Mouse (Mus musculus) neutrophil, adult 5-6 weeks (primary cell): ENCODE results near the gene Ctps2. TPM values are rescaled to one million over a fixed set of nuclear protein-coding genes. Genes with fewer than 3 reads are reported as not detected.
"Not testable (repeated sequence)": the region's sequence is repeated elsewhere in the genome, so short reads cannot be mapped to it uniquely, and the experiment has no call there.

Experiments used
- ATAC-seq: fragments of 151-379, 151-347 bp; 2 replicates; pipeline ENCODE4 v1.8.0; 2017; ENCODE audit warnings: mild to moderate bottlenecking, moderate TSS enrichment; ENCODE audit not compliant: insufficient number of reproducible peaks, poor library complexity, low FRiP score, severe bottlenecking; ENCODE audit errors: extremely low read depth
- total RNA-seq: library from RNA; stranded (forward); fragments of 200-1000 nt; gene quantifications from 2 replicates; pipeline ENCODE4 v1.2.3, GENCODE M21; 2017

Gene Ctps2
- total RNA-seq = 118 and 165 TPM in 2 replicates

GRCm38 (mm10) chrX:162900938-162901337, at the start of gene Ctps2:
Gene Ctps2 (plus strand): TSS chrX:162901238.
- ATAC-seq = no peak

DNA sequence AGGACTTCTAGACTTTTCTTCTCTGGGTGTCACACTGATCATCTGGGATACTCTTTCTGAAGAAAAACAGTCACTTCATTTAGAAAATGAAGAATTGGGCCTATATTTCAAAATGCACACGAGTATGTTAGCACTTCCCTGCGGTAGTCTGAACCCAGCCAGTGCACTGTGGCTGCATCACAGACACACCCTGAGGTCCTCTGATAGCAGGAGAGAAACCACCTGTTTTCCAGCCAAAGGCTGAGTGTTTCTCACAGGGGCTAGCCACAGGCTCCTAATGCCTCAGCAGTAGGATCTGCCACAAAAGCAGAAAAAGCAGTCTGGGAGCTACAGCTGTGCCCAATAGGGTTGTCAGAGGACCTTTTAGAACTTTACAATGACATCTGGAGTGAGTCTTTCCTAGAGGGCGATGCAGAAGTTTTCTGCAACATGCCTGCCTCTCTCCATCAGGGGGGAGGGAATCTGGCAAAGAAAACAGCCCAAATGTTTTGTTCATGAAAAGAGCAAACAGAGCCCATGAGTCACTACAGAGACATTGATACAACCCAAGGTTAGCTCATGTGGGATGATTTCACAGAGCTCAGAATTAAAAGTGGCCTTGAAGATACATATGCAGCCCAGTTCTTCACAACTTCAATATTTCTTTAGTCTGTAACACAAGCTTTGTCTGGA, 32.6 kb upstream of the Ctps2 start:
- ATAC-seq = no peak

DNA sequence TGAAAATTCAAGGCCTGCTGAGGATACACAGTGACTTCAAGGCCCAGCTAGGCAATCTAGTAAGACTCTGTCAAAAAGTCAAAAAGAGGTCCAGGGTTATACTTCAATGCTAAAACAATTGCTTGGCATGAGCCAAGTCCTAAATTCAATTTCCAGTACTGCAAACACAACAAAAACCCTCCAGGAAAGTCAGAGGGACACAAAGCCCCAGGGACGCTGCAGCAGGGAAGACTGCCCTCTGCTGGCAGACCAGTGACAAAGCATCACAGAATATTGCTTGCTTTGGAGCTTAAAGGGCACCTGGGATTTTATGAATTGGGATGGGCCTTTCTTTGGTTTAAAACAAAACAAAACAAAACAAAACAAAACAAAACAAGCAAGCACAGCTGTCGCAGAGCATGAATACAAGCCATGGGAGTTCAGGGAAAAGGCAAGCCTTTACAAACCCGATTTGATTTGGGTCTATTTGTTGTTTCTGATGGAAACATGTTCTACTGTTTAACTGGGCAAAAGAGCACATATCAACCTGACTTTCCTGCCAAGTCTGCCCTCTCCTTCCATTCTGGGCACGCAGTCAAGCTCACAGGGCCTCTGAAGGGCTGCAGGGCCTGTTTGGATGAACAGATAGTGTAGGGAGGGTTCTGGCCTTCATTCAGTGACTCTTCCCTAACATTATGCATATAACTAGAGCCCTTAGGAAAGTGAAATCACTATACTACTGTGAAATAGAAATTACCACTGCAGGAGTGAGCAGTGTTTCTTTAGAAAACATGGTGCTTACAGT, 29.1 kb upstream of the Ctps2 start:
- ATAC-seq = 0 out of 2 replicates have a peak, but pooled peaks have one; percentile 39

DNA sequence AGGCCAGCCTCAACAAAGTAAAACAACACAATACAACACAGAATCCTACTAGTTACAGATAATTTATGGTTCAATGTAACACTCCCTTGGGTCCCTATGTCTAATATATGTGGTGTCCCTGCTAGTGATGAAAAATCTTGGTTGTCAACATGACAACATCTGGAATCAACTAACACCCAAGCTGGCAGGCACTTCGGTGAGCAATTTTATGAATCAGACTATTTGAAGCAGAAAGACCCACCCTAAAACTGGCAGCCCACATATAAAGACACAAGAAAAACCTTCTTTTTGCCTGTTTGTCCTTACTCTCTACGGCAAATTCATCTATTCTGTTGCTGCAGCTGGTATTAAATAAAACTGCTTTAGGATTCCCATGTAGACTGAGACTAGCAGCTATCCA, 27.3 kb upstream of the Ctps2 start:
- no peak for ATAC-seq

DNA sequence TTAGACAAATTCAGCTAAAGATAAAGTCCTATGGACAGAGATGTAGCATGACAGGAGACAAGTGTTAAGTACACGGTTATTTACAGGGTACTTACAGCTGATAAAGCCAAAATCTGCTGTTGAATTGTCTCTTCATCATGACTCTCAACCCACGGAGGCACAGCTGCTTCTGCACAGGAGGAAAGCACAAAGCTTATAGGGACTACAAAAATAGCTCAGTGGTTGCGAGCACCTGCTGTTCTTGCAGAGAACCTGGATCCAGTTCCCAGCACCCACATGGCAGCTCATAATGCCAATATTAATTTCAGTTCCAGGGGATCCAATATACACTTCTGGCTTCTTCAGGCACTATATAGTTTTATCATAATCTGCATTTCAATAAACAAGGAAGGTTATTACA, 22.8 kb upstream of the Ctps2 start:
- ATAC-seq = no peak

- ATAC-seq = peak; percentile 97
Measured at GRCm38 (mm10) chrX:162887931-162888511, 13.0 kb upstream of the Ctps2 start, which contains the start of gene Syap1. Gene Syap1 (minus strand): TSS chrX:162888447.

- ATAC-seq = not testable (repeated sequence)
Measured at GRCm38 (mm10) chrX:162888575-162889223, 12.3 kb upstream of the Ctps2 start.

GRCm38 (mm10) chrX:162901371-162902039, 467 bp downstream of the Ctps2 start:
- ATAC-seq = peak; percentile 51

GRCm38 (mm10) chrX:162902040-162902734, 1.1 kb downstream of the Ctps2 start:
- peak; percentile 94 for ATAC-seq

GRCm38 (mm10) chrX:162907554-162907953, 6.5 kb downstream of the Ctps2 start:
- no peak for ATAC-seq

- no peak for ATAC-seq
Measured at GRCm38 (mm10) chrX:162913651-162914050, 12.6 kb downstream of the Ctps2 start.

DNA sequence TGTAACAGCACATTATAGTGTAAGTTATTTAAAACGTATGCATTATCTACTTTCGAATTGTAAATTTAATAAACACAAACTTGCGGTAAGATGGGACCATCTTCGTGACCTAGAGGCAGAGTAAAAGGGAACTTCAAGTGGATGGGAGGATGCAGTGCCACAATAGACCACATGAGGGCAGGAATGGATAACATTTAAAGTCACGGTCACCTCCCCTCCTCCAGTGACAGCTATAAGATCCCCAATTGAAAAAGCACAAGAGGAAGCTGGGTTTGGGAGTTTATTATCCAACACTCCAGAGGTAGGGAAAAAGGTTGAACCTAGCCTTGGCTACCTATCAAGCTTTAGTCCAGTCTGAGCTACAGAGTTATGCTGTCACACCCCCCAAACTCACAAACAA, 14.7 kb downstream of the Ctps2 start:
- peak; percentile 75 for ATAC-seq

DNA sequence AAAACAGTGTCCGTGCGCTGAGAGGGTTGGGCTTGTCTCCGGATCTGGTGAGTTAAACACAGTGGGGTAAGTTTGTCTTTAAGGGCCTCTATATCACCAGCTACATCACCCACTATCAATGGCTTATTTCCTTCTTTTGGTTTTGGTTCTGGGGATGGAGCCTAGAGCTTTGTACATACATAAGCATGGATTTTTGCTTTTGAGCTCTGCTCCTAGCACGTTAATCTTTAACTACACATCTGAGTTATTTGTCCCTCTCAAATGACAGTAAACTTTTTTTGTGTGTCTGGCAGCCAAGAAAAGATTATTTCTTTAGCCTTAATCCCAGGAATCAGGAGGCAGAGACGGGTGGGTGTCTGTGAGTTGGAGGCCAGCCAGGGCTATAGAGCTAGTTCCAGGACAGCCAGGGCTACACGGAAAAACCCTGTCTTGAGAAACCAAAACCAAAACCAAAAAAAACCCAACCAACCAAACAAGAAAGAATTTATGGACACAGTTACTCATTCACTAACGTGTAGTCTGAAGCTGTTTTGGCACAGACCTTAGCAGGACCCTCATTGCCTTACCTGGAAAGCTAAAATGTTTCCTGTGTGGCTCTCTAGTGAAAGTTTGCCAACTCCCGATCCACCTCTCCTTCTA, 20.6 kb downstream of the Ctps2 start:
- ATAC-seq = no peak

- ATAC-seq = no peak
Measured at GRCm38 (mm10) chrX:162931467-162931866, 30.4 kb downstream of the Ctps2 start.

GRCm38 (mm10) chrX:162942027-162942426, 41.0 kb downstream of the Ctps2 start:
- no peak for ATAC-seq

- no peak for ATAC-seq
Measured at GRCm38 (mm10) chrX:162949811-162950439, 48.9 kb downstream of the Ctps2 start.

- ATAC-seq = no peak
Measured at GRCm38 (mm10) chrX:162957921-162958320, 56.9 kb downstream of the Ctps2 start.
